Mouse (Mus musculus) brown adipose tissue, adult 24 weeks (tissue): ENCODE data around the gene Mphosph8. TPM values are rescaled to one million over a fixed set of nuclear protein-coding genes. Genes with fewer than 3 reads are reported as not detected.

Experiments used
- H3K27ac ChIP-seq: fragments of 200-500 bp; replicated peaks from 2 replicates; pipeline ENCODE4 v1.5.1; 2012; ENCODE audit warnings: low read depth, mild to moderate bottlenecking, low read length
- H3K4me1 ChIP-seq: fragments of 200-500 bp; 2 replicates; pipeline ENCODE4 v1.6.1; 2012; ENCODE audit warnings: low read length, mixed read lengths; ENCODE audit not compliant: control insufficient read depth, insufficient read depth, insufficient read length
- H3K4me3 ChIP-seq: fragments of 200-500 bp; 2 replicates; pipeline ENCODE4 v1.5.1; 2012; ENCODE audit warnings: low read depth, mild to moderate bottlenecking, low read length, moderate library complexity; ENCODE audit not compliant: insufficient read depth
- polyA plus RNA-seq: library from polyadenylated mRNA; stranded (reverse); fragments of >200 nt; gene quantifications from 2 replicates; pipeline ENCODE4 v1.2.4, GENCODE M21; 2012; ENCODE audit not compliant: missing spikeins, insufficient read depth, insufficient read length

The Mphosph8 gene
- polyA plus RNA-seq: 13.6 and 17.0 TPM in 2 replicates

- Histone ChIP-seq H3K4me3 (peak within 1 kb of the TSS; percentile 91), H3K4me1 (peaks cover 9% of the 10 kb centered on the region; the same call in 1 of the 2 replicates), H3K27ac (peak within 1 kb of the TSS; percentile 69)
These were observed at the start of gene Mphosph8 for GRCm38 (mm10) chr14:56667969-56668802. Mphosph8 (plus strand) TSS chr14:56668248.

- Histone ChIP-seq H3K27ac (0 out of 2 replicates have a peak overlapping the region, but pooled peaks have one; percentile 9), H3K4me3 (no peak overlapping the region), H3K4me1 (no peaks in the 10 kb centered on the region)
These were observed 47.6 kb upstream of the Mphosph8 start for GRCm38 (mm10) chr14:56620425-56620824.

- Histone ChIP-seq H3K27ac (no peak overlapping the region), H3K4me3 (no peak overlapping the region), H3K4me1 (no peaks in the 10 kb centered on the region)
These were observed 41.8 kb upstream of the Mphosph8 start for GRCm38 (mm10) chr14:56626202-56626601.

- Histone ChIP-seq H3K4me3 (no peak overlapping the region), H3K27ac (no peak overlapping the region)
These were observed 39.7 kb upstream of the Mphosph8 start for GRCm38 (mm10) chr14:56628336-56628735.

GRCm38 (mm10) chr14:56631109-56631508 lies 36.9 kb upstream of the Mphosph8 start:
- no peak overlapping the region for H3K4me3 ChIP-seq
- no peaks in the 10 kb centered on the region for H3K4me1 ChIP-seq
- no peak overlapping the region for H3K27ac ChIP-seq

More at GRCm38 (mm10) chr14:56628336-56628735, 39.7 kb upstream of the Mphosph8 start:
- H3K4me1 ChIP-seq: no peaks in the 10 kb centered on the region

GRCm38 (mm10) chr14:56647206-56647605 lies 20.8 kb upstream of the Mphosph8 start:
- Histone ChIP-seq H3K4me1 (no peaks in the 10 kb centered on the region), H3K4me3 (no peak overlapping the region), H3K27ac (no peak overlapping the region)

GRCm38 (mm10) chr14:56649448-56649847 lies 18.6 kb upstream of the Mphosph8 start:
- Histone ChIP-seq H3K4me3 (no peak overlapping the region), H3K4me1 (no peaks in the 10 kb centered on the region), H3K27ac (no peak overlapping the region)

GRCm38 (mm10) chr14:56665651-56666050 lies 2.4 kb upstream of the Mphosph8 start:
- H3K4me1 ChIP-seq: peaks cover 9% of the 10 kb centered on the region; the same call in 1 of the 2 replicates
- no peak overlapping the region for H3K27ac ChIP-seq
- H3K4me3 ChIP-seq: no peak overlapping the region

GRCm38 (mm10) chr14:56666909-56667308 lies 1.1 kb upstream of the Mphosph8 start:
- Histone ChIP-seq H3K4me1 (peaks cover 9% of the 10 kb centered on the region; the same call in 1 of the 2 replicates), H3K27ac (no peak overlapping the region), H3K4me3 (no peak overlapping the region)

GRCm38 (mm10) chr14:56669046-56669620 lies 1.1 kb downstream of the Mphosph8 start:
- Histone ChIP-seq H3K27ac (no peak overlapping the region), H3K4me1 (peaks cover 9% of the 10 kb centered on the region; the same call in 1 of the 2 replicates), H3K4me3 (peak overlapping the region; percentile 86)

GRCm38 (mm10) chr14:56685426-56685825 lies 17.4 kb downstream of the Mphosph8 start:
- H3K4me3 ChIP-seq: no peak overlapping the region
- no peak overlapping the region for H3K27ac ChIP-seq
- no peaks in the 10 kb centered on the region for H3K4me1 ChIP-seq

GRCm38 (mm10) chr14:56689116-56689515 lies 21.1 kb downstream of the Mphosph8 start:
- Histone ChIP-seq H3K4me1 (no peaks in the 10 kb centered on the region), H3K27ac (no peak overlapping the region)

GRCm38 (mm10) chr14:56689766-56690165 lies 21.7 kb downstream of the Mphosph8 start:
- Histone ChIP-seq H3K4me1 (no peaks in the 10 kb centered on the region), H3K27ac (no peak overlapping the region), H3K4me3 (no peak overlapping the region)

More at GRCm38 (mm10) chr14:56689116-56689515, 21.1 kb downstream of the Mphosph8 start:
- no peak overlapping the region for H3K4me3 ChIP-seq

GRCm38 (mm10) chr14:56695495-56695894 lies 27.4 kb downstream of the Mphosph8 start:
- Histone ChIP-seq H3K4me3 (no peak overlapping the region), H3K27ac (no peak overlapping the region), H3K4me1 (no peaks in the 10 kb centered on the region)

GRCm38 (mm10) chr14:56697836-56698235 lies 29.8 kb downstream of the Mphosph8 start:
- no peak overlapping the region for H3K27ac ChIP-seq
- H3K4me3 ChIP-seq: no peak overlapping the region
- H3K4me1 ChIP-seq: no peaks in the 10 kb centered on the region
